Mouse (Mus musculus): Measurements from ENCODE around the gene Relt. TPM values are rescaled to one million over a fixed set of nuclear protein-coding genes. Genes with fewer than 3 reads are reported as not detected.

Gene Relt
- total RNA-seq, 1 experiment, result 16.1 TPM

DNA sequence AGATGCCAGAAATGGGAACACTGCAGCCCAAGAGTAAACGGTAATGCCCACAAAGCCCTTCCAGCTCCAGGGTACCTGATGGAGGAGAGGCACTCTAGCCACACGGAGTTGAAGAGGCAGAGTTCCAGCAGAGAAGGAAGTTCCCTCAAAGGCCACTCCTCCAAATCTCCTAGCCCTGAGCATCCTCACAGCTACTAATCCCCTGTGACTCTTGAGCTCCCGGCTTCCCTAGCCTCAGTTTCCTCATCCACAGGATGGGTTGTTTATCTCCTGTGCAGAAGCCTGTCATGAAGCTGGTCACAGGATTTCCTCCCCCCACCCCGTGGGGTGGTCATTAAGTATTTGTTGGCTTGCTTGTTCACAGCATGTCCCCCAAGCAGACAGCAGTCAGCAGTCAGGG lies 7.9 kb downstream of the Relt start:
- in situ Hi-C loops (cut with MboI; ENCODE audit: low sequenced_read_pairs in 2 of 2, unreplicated experiment in 2 of 2), result no loop called here
- Histone ChIP-seq H3K4me1 (ENCODE audit: control insufficient read depth in 2 of 2, insufficient read depth in 2 of 2, low read length in 2 of 2, poor library complexity in 1 of 2) (peaks cover 7 to 36% of the 10 kb centered on the region in 2 experiments; a peak in 3 of 4 replicates), H3K36me3 (ENCODE audit: control insufficient read depth, insufficient read depth, low read length, poor library complexity, severe bottlenecking) (peaks cover 3% of the 10 kb centered on the region; the same call in 1 of the 2 replicates), H3K9ac (ENCODE audit: insufficient read depth, low read depth, low read length, poor library complexity, severe bottlenecking) (no peak overlapping the region; the same call in 1 of the 2 replicates), H3K4me3 (ENCODE audit: insufficient read depth in 1 of 2, low read depth in 1 of 2, low read length in 2 of 2, poor library complexity in 1 of 2, severe bottlenecking in 1 of 2) (no peak overlapping the region), H3K27ac (ENCODE audit: insufficient read depth, low read depth, low read length, poor library complexity, severe bottlenecking) (no peak overlapping the region), H3K9me3 (ENCODE audit: control insufficient read depth, insufficient read depth, low read depth, low read length) (no peaks in the 10 kb centered on the region)
- no peak for TF ChIP-seq MAFK (IDR thresholded peaks at IDR 0.05; ENCODE audit: insufficient read depth, low read depth, low read length)
- no peak for TF ChIP-seq HCFC1 (IDR thresholded peaks at IDR 0.05; ENCODE audit: borderline replicate concordance, insufficient read depth, low read length)
- no peak for TF ChIP-seq CHD2 (IDR thresholded peaks at IDR 0.05; ENCODE audit: low read depth, low read length)
- no peak for TF ChIP-seq ZNF384 (IDR thresholded peaks at IDR 0.05; ENCODE audit: low read depth, low read length)
- no peak for TF ChIP-seq ZC3H11A (IDR thresholded peaks at IDR 0.05; ENCODE audit: borderline replicate concordance, low read depth, low read length)
- DNase-seq (ENCODE audit: low read depth, low spot score), result no peak

DNA sequence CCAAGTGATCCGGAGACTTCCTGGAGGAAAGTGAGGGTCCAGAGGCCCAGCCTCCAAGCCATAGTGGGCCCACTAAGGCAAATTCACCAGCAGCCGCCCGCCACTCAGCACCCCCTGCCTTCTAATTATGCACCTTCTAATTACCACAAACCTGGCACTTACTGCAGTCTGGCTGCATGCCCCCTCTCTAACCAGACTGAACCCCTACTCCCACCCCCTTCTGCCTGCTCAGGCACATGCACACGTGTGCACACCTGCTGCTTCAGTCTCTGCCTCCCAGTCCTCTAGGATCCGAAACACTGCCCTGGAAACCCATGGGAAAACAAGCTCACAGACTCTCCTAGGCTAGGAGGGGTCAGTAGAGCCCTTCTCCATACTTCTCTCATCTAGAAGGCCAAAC lies 8.4 kb downstream of the Relt start:
- Histone ChIP-seq H3K27ac (ENCODE audit: insufficient read depth, low read depth, low read length, poor library complexity, severe bottlenecking) (no peak overlapping the region), H3K4me1 (ENCODE audit: control insufficient read depth in 2 of 2, insufficient read depth in 2 of 2, low read length in 2 of 2, poor library complexity in 1 of 2) (peaks cover 7 to 35% of the 10 kb centered on the region in 2 experiments; a peak in 3 of 4 replicates), H3K9ac (ENCODE audit: insufficient read depth, low read depth, low read length, poor library complexity, severe bottlenecking) (no peak overlapping the region; the same call in 1 of the 2 replicates), H3K9me3 (ENCODE audit: control insufficient read depth, insufficient read depth, low read depth, low read length) (no peaks in the 10 kb centered on the region), H3K36me3 (ENCODE audit: control insufficient read depth, insufficient read depth, low read length, poor library complexity, severe bottlenecking) (peaks cover 3% of the 10 kb centered on the region; the same call in 1 of the 2 replicates), H3K4me3 (ENCODE audit: insufficient read depth in 1 of 2, low read depth in 1 of 2, low read length in 2 of 2, poor library complexity in 1 of 2, severe bottlenecking in 1 of 2) (no peak overlapping the region)
- no peak for DNase-seq (ENCODE audit: low read depth, low spot score)
- in situ Hi-C loops (cut with MboI; ENCODE audit: low sequenced_read_pairs in 2 of 2, unreplicated experiment in 2 of 2), result no loop called here
- TF ChIP-seq CHD2 (IDR thresholded peaks at IDR 0.05; ENCODE audit: low read depth, low read length), result no peak
- no peak for TF ChIP-seq ZC3H11A (IDR thresholded peaks at IDR 0.05; ENCODE audit: borderline replicate concordance, low read depth, low read length)
- no peak for TF ChIP-seq ZNF384 (IDR thresholded peaks at IDR 0.05; ENCODE audit: low read depth, low read length)
- no peak for TF ChIP-seq MAFK (IDR thresholded peaks at IDR 0.05; ENCODE audit: insufficient read depth, low read depth, low read length)
- no peak for TF ChIP-seq HCFC1 (IDR thresholded peaks at IDR 0.05; ENCODE audit: borderline replicate concordance, insufficient read depth, low read length)

DNA sequence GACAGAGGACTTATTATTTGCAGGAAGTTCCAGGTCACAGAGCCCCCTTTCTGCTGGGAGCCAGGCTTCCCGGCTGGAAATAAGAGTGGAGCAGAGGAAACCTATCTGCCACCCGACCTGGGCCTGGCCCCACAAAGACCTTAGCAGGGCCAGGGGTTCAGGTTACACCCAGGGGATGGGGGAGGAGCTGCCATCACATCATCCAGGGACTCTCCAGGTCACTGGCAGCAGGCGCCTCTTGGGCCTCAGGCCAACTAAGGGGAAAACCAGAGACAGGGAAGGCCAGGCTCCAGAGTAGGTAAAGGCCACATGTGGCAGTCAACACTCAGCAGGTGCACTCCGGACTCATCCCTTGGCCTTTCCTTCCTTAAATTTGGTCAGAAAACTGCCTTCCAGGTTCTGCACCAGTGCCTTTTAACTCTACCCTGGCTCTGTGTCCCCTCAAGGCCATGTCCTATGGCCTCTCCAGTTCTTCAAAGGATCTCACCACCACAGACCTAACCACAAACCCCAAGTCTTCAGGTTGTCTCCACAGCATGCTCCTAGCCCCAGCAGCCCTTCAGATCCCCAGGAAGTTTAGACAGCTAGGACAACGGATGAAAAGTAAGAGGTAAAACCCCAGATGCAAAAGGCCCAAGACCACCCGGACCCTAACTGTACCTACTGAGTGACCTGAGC lies 9.0 kb downstream of the Relt start:
- DNase-seq (ENCODE audit: low read depth, low spot score), result no peak
- Histone ChIP-seq H3K9me3 (ENCODE audit: control insufficient read depth, insufficient read depth, low read depth, low read length) (no peaks in the 10 kb centered on the region), H3K36me3 (ENCODE audit: control insufficient read depth, insufficient read depth, low read length, poor library complexity, severe bottlenecking) (peaks cover under 1% of the 10 kb centered on the region; the same call in 1 of the 2 replicates), H3K27ac (ENCODE audit: insufficient read depth, low read depth, low read length, poor library complexity, severe bottlenecking) (no peak overlapping the region), H3K9ac (ENCODE audit: insufficient read depth, low read depth, low read length, poor library complexity, severe bottlenecking) (no peak overlapping the region), H3K4me1 (ENCODE audit: control insufficient read depth in 2 of 2, insufficient read depth in 2 of 2, low read length in 2 of 2, poor library complexity in 1 of 2) (peaks cover 7 to 29% of the 10 kb centered on the region in 2 experiments; a peak in 3 of 4 replicates), H3K4me3 (ENCODE audit: insufficient read depth in 1 of 2, low read depth in 1 of 2, low read length in 2 of 2, poor library complexity in 1 of 2, severe bottlenecking in 1 of 2) (no peak overlapping the region)
- TF ChIP-seq ZNF384 (IDR thresholded peaks at IDR 0.05; ENCODE audit: low read depth, low read length) (no peak), MAFK (IDR thresholded peaks at IDR 0.05; ENCODE audit: insufficient read depth, low read depth, low read length) (no peak), HCFC1 (IDR thresholded peaks at IDR 0.05; ENCODE audit: borderline replicate concordance, insufficient read depth, low read length) (no peak), CHD2 (IDR thresholded peaks at IDR 0.05; ENCODE audit: low read depth, low read length) (no peak), ZC3H11A (IDR thresholded peaks at IDR 0.05; ENCODE audit: borderline replicate concordance, low read depth, low read length) (no peak)
- in situ Hi-C loops (cut with MboI; ENCODE audit: low sequenced_read_pairs in 2 of 2, unreplicated experiment in 2 of 2), result no loop called here

DNA sequence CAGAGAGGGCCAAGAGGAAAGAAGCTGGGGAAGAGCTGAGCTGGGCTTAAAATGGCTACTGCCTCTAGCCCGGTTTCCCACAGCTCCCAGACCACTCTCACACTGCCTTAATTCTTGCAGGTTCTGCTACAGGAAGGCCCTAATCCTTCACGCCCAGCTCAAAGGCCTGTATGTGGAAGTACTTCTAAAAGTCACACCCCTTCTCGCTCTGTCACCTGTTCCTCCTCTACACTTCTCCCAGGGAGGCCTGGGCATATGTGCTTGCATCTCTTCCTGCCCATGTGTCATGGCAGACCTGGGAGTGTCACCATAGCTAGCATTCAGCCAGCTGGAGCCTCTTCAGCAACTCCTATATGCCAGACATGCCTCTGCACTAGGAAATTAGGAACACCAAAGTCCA lies 9.8 kb downstream of the Relt start:
- H3K4me1 ChIP-seq (ENCODE audit: control insufficient read depth in 2 of 2, insufficient read depth in 2 of 2, low read length in 2 of 2, poor library complexity in 1 of 2), result peaks cover 0 to 22% of the 10 kb centered on the region in 2 experiments; a peak in 1 of 4 replicates
- no peak overlapping the region for H3K4me3 ChIP-seq (ENCODE audit: insufficient read depth in 1 of 2, low read depth in 1 of 2, low read length in 2 of 2, poor library complexity in 1 of 2, severe bottlenecking in 1 of 2)

More for the DNA sequence above, 9.8 kb downstream of the Relt start:
- TF ChIP-seq MAFK (IDR thresholded peaks at IDR 0.05; ENCODE audit: insufficient read depth, low read depth, low read length) (no peak), ZNF384 (IDR thresholded peaks at IDR 0.05; ENCODE audit: low read depth, low read length) (no peak), CHD2 (IDR thresholded peaks at IDR 0.05; ENCODE audit: low read depth, low read length) (no peak), ZC3H11A (IDR thresholded peaks at IDR 0.05; ENCODE audit: borderline replicate concordance, low read depth, low read length) (no peak), HCFC1 (IDR thresholded peaks at IDR 0.05; ENCODE audit: borderline replicate concordance, insufficient read depth, low read length) (no peak)
- H3K9ac ChIP-seq (ENCODE audit: insufficient read depth, low read depth, low read length, poor library complexity, severe bottlenecking), result no peak overlapping the region
- H3K36me3 ChIP-seq (ENCODE audit: control insufficient read depth, insufficient read depth, low read length, poor library complexity, severe bottlenecking), result no peaks in the 10 kb centered on the region
- in situ Hi-C loops (cut with MboI; ENCODE audit: low sequenced_read_pairs in 2 of 2, unreplicated experiment in 2 of 2), result no loop called here
- H3K9me3 ChIP-seq (ENCODE audit: control insufficient read depth, insufficient read depth, low read depth, low read length), result no peaks in the 10 kb centered on the region
- DNase-seq (ENCODE audit: low read depth, low spot score), result no peak
- H3K27ac ChIP-seq (ENCODE audit: insufficient read depth, low read depth, low read length, poor library complexity, severe bottlenecking), result no peak overlapping the region
